In the genomic region with DNA sequence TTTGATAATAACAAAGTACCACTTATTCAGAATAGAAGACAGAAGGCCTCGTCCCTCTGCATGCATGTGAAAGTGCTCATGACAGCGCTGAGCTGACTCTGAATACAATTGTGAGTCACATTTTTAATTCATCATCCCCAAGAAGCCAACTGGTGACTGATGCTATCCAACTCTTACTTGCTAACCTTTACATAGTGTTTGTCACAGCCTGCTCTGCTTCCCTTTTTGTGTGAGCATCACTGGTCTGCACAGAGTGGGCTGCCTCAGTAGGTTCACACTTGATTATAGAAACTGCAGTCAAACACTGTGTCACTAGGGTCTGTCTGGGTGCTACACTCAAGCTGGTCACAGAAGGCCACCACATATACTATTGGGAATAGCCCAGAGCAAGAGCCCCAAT, we compare ENCODE assay signal across 19 mouse cellular contexts. TPM values are rescaled to one million over a fixed set of nuclear protein-coding genes. Genes with fewer than 3 reads are reported as not detected.
DNase-seq lines count a peak whose midpoint lies in the region; ATAC-seq and TF ChIP-seq lines count a peak whose summit lies in the region.
"Had no signal": no experiment of that assay in that cellular context is flagged by ENCODE, and none has a peak within 500 bp of the region (broad histone marks: within the 10 kb centered on the region; RNA-seq: fewer than 3 reads in every experiment).

No protein-coding gene starts in this region.

- DNase-seq in forebrain, postnatal 0 days = no peak
- peak; percentile 8 for DNase-seq in layer of hippocampus, adult 11-12 months (ENCODE audit: low spot score)
- DNase-seq in layer of hippocampus, postnatal 25 days (ENCODE audit: extremely low spot score in 1 of 2, low spot score in 1 of 2) = no peak
- DNase-seq in midbrain, embryonic 11.5 days (ENCODE audit: low spot score, missing footprints) = peak; percentile 70
- DNase-seq in midbrain, embryonic 10.5 days (ENCODE audit: low spot score) = no peak
- DNase-seq: adrenal gland, adult 8-10 months; adrenal gland, postnatal 25 days; cerebellum, adult 18-20 months; cerebellum, adult 9-10 months; gastrocnemius, postnatal 25 days; heart, adult 2 months had no signal

- no peak overlapping the region for H3K9ac ChIP-seq in forebrain, postnatal 0 days
- no peak overlapping the region for H3K9ac ChIP-seq in forebrain, embryonic 16.5 days (replicated peaks; ENCODE audit: low read depth, low read length)
- no peak overlapping the region for H3K9ac ChIP-seq in midbrain, embryonic 11.5 days (ENCODE audit: low read length)
- H3K9ac ChIP-seq: forebrain, embryonic 13.5 days; hindbrain, embryonic 14.5 days had no signal

- no peak overlapping the region for H3K27ac ChIP-seq in forebrain, postnatal 0 days (ENCODE audit: low read depth, low read length)
- no peak overlapping the region for H3K27ac ChIP-seq in forebrain, embryonic 16.5 days (ENCODE audit: low read length)
- H3K27ac ChIP-seq in midbrain, embryonic 11.5 days (ENCODE audit: low read depth, low read length) = no peak overlapping the region
- no peak overlapping the region for H3K27ac ChIP-seq in midbrain, embryonic 10.5 days (replicated peaks)
- H3K27ac ChIP-seq: forebrain, embryonic 10.5 days; forebrain, embryonic 13.5 days; heart, adult 2 months; hindbrain, embryonic 14.5 days; hindbrain, postnatal 0 days had no signal

- H3K4me3 ChIP-seq in forebrain, postnatal 0 days (ENCODE audit: low read depth, low read length) = no peak overlapping the region
- no peak overlapping the region for H3K4me3 ChIP-seq in forebrain, embryonic 16.5 days (replicated peaks; ENCODE audit: low read length)
- H3K4me3 ChIP-seq in midbrain, embryonic 11.5 days (ENCODE audit: low read depth, low read length) = no peak overlapping the region
- no peak overlapping the region for H3K4me3 ChIP-seq in midbrain, embryonic 10.5 days
- H3K4me3 ChIP-seq: forebrain, embryonic 10.5 days; forebrain, embryonic 13.5 days; heart, adult 2 months had no signal

- no peaks in the 10 kb centered on the region for H3K9me3 ChIP-seq in forebrain, postnatal 0 days (ENCODE audit: low read length)
- H3K9me3 ChIP-seq in forebrain, embryonic 16.5 days (ENCODE audit: control insufficient read depth, low read length) = no peaks in the 10 kb centered on the region
- H3K9me3 ChIP-seq in midbrain, embryonic 11.5 days (ENCODE audit: control insufficient read depth, low read length) = no peaks in the 10 kb centered on the region
- no peaks in the 10 kb centered on the region for H3K9me3 ChIP-seq in midbrain, embryonic 10.5 days (replicated peaks)
- H3K9me3 ChIP-seq: forebrain, embryonic 10.5 days; forebrain, embryonic 13.5 days had no signal

- no peaks in the 10 kb centered on the region for H3K4me1 ChIP-seq in forebrain, postnatal 0 days (ENCODE audit: insufficient read depth)
- no peaks in the 10 kb centered on the region for H3K4me1 ChIP-seq in forebrain, embryonic 16.5 days (replicated peaks; ENCODE audit: control insufficient read depth, insufficient read depth, low read length)
- H3K4me1 ChIP-seq in midbrain, embryonic 11.5 days (ENCODE audit: control insufficient read depth, insufficient read depth, low read length) = no peaks in the 10 kb centered on the region
- H3K4me1 ChIP-seq in midbrain, embryonic 10.5 days = no peaks in the 10 kb centered on the region
- H3K4me1 ChIP-seq: forebrain, embryonic 10.5 days; forebrain, embryonic 13.5 days had no signal

- no peak for TF ChIP-seq CTCF in forebrain, postnatal 0 days (IDR thresholded peaks at IDR 0.05; ENCODE audit: low read depth)

- H3K4me2 ChIP-seq in forebrain, postnatal 0 days (ENCODE audit: low read depth) = no peak overlapping the region
- no peak overlapping the region for H3K4me2 ChIP-seq in forebrain, embryonic 16.5 days (ENCODE audit: low read length)
- no peak overlapping the region for H3K4me2 ChIP-seq in midbrain, embryonic 11.5 days
- H3K4me2 ChIP-seq: forebrain, embryonic 13.5 days; heart, embryonic 11.5 days; hindbrain, embryonic 14.5 days had no signal

- H3K27me3 ChIP-seq in forebrain, postnatal 0 days (ENCODE audit: insufficient read depth, low read length) = no peaks in the 10 kb centered on the region
- no peaks in the 10 kb centered on the region for H3K27me3 ChIP-seq in forebrain, embryonic 16.5 days (replicated peaks; ENCODE audit: control insufficient read depth, insufficient read depth, low read length)
- no peaks in the 10 kb centered on the region for H3K27me3 ChIP-seq in midbrain, embryonic 11.5 days (ENCODE audit: control insufficient read depth, insufficient read depth, low read length)
- no peaks in the 10 kb centered on the region for H3K27me3 ChIP-seq in midbrain, embryonic 10.5 days (ENCODE audit: low read depth, poor library complexity, severe bottlenecking)
- H3K27me3 ChIP-seq: forebrain, embryonic 13.5 days had no signal

- no peaks in the 10 kb centered on the region for H3K36me3 ChIP-seq in forebrain, postnatal 0 days (ENCODE audit: insufficient read depth)
- no peaks in the 10 kb centered on the region for H3K36me3 ChIP-seq in forebrain, embryonic 16.5 days (ENCODE audit: control insufficient read depth, insufficient read depth)
- no peaks in the 10 kb centered on the region for H3K36me3 ChIP-seq in midbrain, embryonic 11.5 days (ENCODE audit: control insufficient read depth, insufficient read depth, low read length)
- no peaks in the 10 kb centered on the region for H3K36me3 ChIP-seq in midbrain, embryonic 10.5 days
- H3K36me3 ChIP-seq: forebrain, embryonic 10.5 days had no signal

- WGBS in forebrain, postnatal 0 days = 63% methylated on average over 2 of the region's 2 CpGs
- WGBS in forebrain, embryonic 16.5 days = 65% methylated on average over 2 of the region's 2 CpGs
- 72% methylated on average over 2 of the region's 2 CpGs for WGBS in midbrain, embryonic 11.5 days
- WGBS in midbrain, embryonic 10.5 days = 90% methylated on average over 2 of the region's 2 CpGs

- ATAC-seq in forebrain, postnatal 0 days = peak; percentile 50
- ATAC-seq in forebrain, embryonic 16.5 days = no peak
- no peak for ATAC-seq in midbrain, embryonic 11.5 days (ENCODE audit: low FRiP score)
- ATAC-seq: activated CD4-positive, CD25-positive, alpha-beta regulatory T cell, adult 4 months; forebrain, embryonic 13.5 days; hindbrain, postnatal 0 days; inflammation-experienced regulatory T-cells, adult 6 months had no signal

RNA-seq across cellular contexts. Expression of a gene that starts 10.5 kb away (rescaled TPM):
- 2.5 and 8.5 TPM in 2 replicates for total RNA-seq in forebrain, postnatal 0 days (2014; rRNA removed)
- 4.9 and 5.6 TPM in 2 replicates for polyA plus RNA-seq in forebrain, postnatal 0 days (2015; fragmentation: Nextera tagmentation; extraction: Ambion mirVana)
- polyA plus RNA-seq in forebrain, embryonic 16.5 days (2015; fragmentation: Nextera tagmentation; extraction: Ambion mirVana) = 3.0 and 4.1 TPM in 2 replicates
- total RNA-seq in layer of hippocampus, postnatal 25 days (2021) = 10 to 100 TPM; 11.1 to 12.4 TPM
- 0.37 and 0.76 TPM in 2 replicates for polyA plus RNA-seq in midbrain, embryonic 11.5 days (2014; fragmentation: Nextera tagmentation; extraction: Ambion mirVana)
- polyA plus RNA-seq in midbrain, embryonic 10.5 days (2016; fragmentation: Nextera tagmentation; extraction: Ambion mirVana) = 0.38 and 0.48 TPM in 2 replicates
- polyA plus RNA-seq: inflammation-experienced regulatory T-cells, adult 6 months had no signal

Comparison
In these comparisons a context has a peak if more than half of its experiments do, and no peak if none do; other contexts are left out.
1. DNase-seq: peak in layer of hippocampus, adult 11-12 months (single experiment) and midbrain, embryonic 11.5 days (single experiment); none in forebrain, postnatal 0 days (single experiment), layer of hippocampus, postnatal 25 days (0 of 2) and midbrain, embryonic 10.5 days (single experiment).